Mouse (Mus musculus): ENCODE results near the gene Adamts8.

DNA sequence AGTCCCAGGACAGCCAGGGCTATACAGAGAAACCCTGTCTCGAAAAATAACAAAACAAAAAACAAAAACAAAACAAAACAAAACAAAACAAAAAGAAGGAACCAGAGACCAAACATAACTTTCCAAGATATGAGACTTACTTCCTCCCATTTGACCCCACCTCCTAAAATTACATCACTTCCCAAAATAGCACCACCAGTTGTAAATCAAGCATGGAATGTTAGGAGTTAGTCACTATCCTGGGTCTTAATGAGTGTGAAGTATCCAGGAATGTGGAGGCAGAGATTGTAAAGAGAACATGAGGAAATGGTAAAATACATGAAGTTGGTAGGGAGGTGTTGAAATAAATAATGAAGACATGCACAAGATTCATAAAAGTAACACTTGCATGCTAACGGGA is 67.0 kb downstream of the Adamts8 start:
- TF ChIP-seq POLR2A (IDR thresholded peaks at IDR 0.05; ENCODE audit: borderline replicate concordance, insufficient read depth, low read length): no peak
- no peak for TF ChIP-seq CTCF (IDR thresholded peaks at IDR 0.05; ENCODE audit: borderline replicate concordance, insufficient read depth, low read depth, low read length)
